Mouse (Mus musculus): ENCODE measurements at regions not wholly inside any gene's neighbourhood (a gene's known extent, or its start where the extent isn't known, plus 50 kb on each side); places are given as distances from the start of the nearest gene placed in this dataset.

- DNase-seq (ENCODE audit: low spot score) = no peak
These were observed 183.5 kb downstream of the Pten start for GRCm38 (mm10) chr19:32940806-32941205.

GRCm38 (mm10) chr19:32943594-32944230 lies 186.4 kb downstream of the Pten start:
- DNase-seq (ENCODE audit: low spot score) = no peak

- no peak for DNase-seq (ENCODE audit: low spot score)
These were observed 190.0 kb downstream of the Pten start for GRCm38 (mm10) chr19:32947081-32947855.

GRCm38 (mm10) chr19:32950252-32950651 lies 193.0 kb downstream of the Pten start:
- DNase-seq (ENCODE audit: low spot score) = no peak

GRCm38 (mm10) chr19:32950794-32951193 lies 193.5 kb downstream of the Pten start:
- no peak for DNase-seq (ENCODE audit: low spot score)

- no peak for DNase-seq (ENCODE audit: low spot score)
These were observed 195.1 kb downstream of the Pten start for GRCm38 (mm10) chr19:32952425-32952824.

- DNase-seq (ENCODE audit: low spot score) = no peak
These were observed 195.8 kb downstream of the Pten start for GRCm38 (mm10) chr19:32952928-32953687.

- no peak for DNase-seq (ENCODE audit: low spot score)
These were observed 196.8 kb downstream of the Pten start for GRCm38 (mm10) chr19:32954001-32954605.

- no peak for DNase-seq (ENCODE audit: low spot score)
These were observed 197.6 kb downstream of the Pten start for GRCm38 (mm10) chr19:32954942-32955341.

- no peak for DNase-seq (ENCODE audit: low spot score)
These were observed 199.0 kb downstream of the Pten start for GRCm38 (mm10) chr19:32956143-32956915.

- DNase-seq (ENCODE audit: low spot score) = no peak
These were observed 199.7 kb downstream of the Pten start for GRCm38 (mm10) chr19:32956916-32957558.

- DNase-seq (ENCODE audit: low spot score) = no peak
These were observed 201.0 kb downstream of the Pten start for GRCm38 (mm10) chr19:32958276-32958675.

GRCm38 (mm10) chr19:32958791-32959190 lies 201.5 kb downstream of the Pten start:
- DNase-seq (ENCODE audit: low spot score) = no peak

GRCm38 (mm10) chr19:32959844-32960195 lies 202.5 kb downstream of the Pten start:
- no peak for DNase-seq (ENCODE audit: low spot score)

GRCm38 (mm10) chr19:32960196-32960947 lies 203.1 kb downstream of the Pten start:
- DNase-seq (ENCODE audit: low spot score) = no peak

- no peak for DNase-seq (ENCODE audit: low spot score)
These were observed 204.2 kb downstream of the Pten start for GRCm38 (mm10) chr19:32961525-32961924.

GRCm38 (mm10) chr19:32963983-32964382 lies 206.7 kb downstream of the Pten start:
- no peak for DNase-seq (ENCODE audit: low spot score)

GRCm38 (mm10) chr19:32965488-32965887 lies 208.2 kb downstream of the Pten start:
- no peak for DNase-seq (ENCODE audit: low spot score)

- DNase-seq (ENCODE audit: low spot score) = no peak
These were observed 212.0 kb downstream of the Pten start for GRCm38 (mm10) chr19:32969213-32969776.

- DNase-seq (ENCODE audit: low spot score) = no peak
These were observed 214.8 kb downstream of the Pten start for GRCm38 (mm10) chr19:32972116-32972515.
